Mouse (Mus musculus): Measurements from ENCODE around the gene Gp1ba. TPM values are rescaled to one million over a fixed set of nuclear protein-coding genes. Genes with fewer than 3 reads are reported as not detected.
A peak's percentile ranks its signal among the peaks of the same experiment; 100 is the strongest.

Gp1ba gene
- total and polyA plus RNA-seq, 2 experiments from 2014 or later: 0.26 TPM; not detected in 1

- H3K27ac ChIP-seq (ENCODE audit: low read depth): peak overlapping the region; percentile 100
- peak; percentile 43; the same call in 1 of the 2 replicates for TF ChIP-seq EP300 (IDR thresholded peaks at IDR 0.05; ENCODE audit: low read depth)
- TF ChIP-seq CTCF (IDR thresholded peaks at IDR 0.05; ENCODE audit: low read depth): no peak
- H3K4me1 ChIP-seq (ENCODE audit: control insufficient read depth, insufficient read depth): peaks cover 25% of the 10 kb centered on the region
- H3K27me3 ChIP-seq (ENCODE audit: control insufficient read depth, insufficient read depth, low read length): no peaks in the 10 kb centered on the region
- H3K4me3 ChIP-seq (ENCODE audit: low read depth, low read length): peak overlapping the region; percentile 96
- WGBS: under 1% methylated on average over 59 of the region's 63 CpGs
- peak overlapping the region; percentile 75 for H3K4me2 ChIP-seq (ENCODE audit: low read depth, low read length)
- DNase-seq (ENCODE audit: low spot score) (no peak), ATAC-seq (ENCODE audit: insufficient read depth, low read depth) (peak; percentile 28)
- H3K9me3 ChIP-seq (replicated peaks; ENCODE audit: control insufficient read depth, low read length): no peaks in the 10 kb centered on the region
- peak overlapping the region; percentile 99 for H3K9ac ChIP-seq (replicated peaks; ENCODE audit: low read depth, low read length)
- H3K36me3 ChIP-seq (replicated peaks; ENCODE audit: control insufficient read depth, insufficient read depth, low read length): peaks cover 43% of the 10 kb centered on the region
These were observed 14.6 kb downstream of the Gp1ba start for GRCm38 (mm10) chr11:70653345-70654197.

- Histone ChIP-seq H3K36me3 (replicated peaks; ENCODE audit: control insufficient read depth, insufficient read depth, low read length) (peaks cover 38% of the 10 kb centered on the region), H3K4me2 (ENCODE audit: low read depth, low read length) (peak within 1 kb of the TSS; percentile 75), H3K27me3 (ENCODE audit: control insufficient read depth, insufficient read depth, low read length) (no peaks in the 10 kb centered on the region), H3K4me1 (ENCODE audit: control insufficient read depth, insufficient read depth) (peaks cover 33% of the 10 kb centered on the region), H3K9ac (replicated peaks; ENCODE audit: low read depth, low read length) (peak within 1 kb of the TSS; percentile 99), H3K4me3 (ENCODE audit: low read depth, low read length) (peak within 1 kb of the TSS; percentile 96), H3K27ac (ENCODE audit: low read depth) (peak within 1 kb of the TSS; percentile 100), H3K9me3 (replicated peaks; ENCODE audit: control insufficient read depth, low read length) (no peaks in the 10 kb centered on the region)
- TF ChIP-seq CTCF (IDR thresholded peaks at IDR 0.05; ENCODE audit: low read depth) (no peak), EP300 (IDR thresholded peaks at IDR 0.05; ENCODE audit: low read depth) (no peak; the same call in 1 of the 2 replicates)
- peak; percentile 87 for DNase-seq (ENCODE audit: low spot score)
- WGBS: under 1% methylated on average over 52 of the region's 61 CpGs
- peak; percentile 42 for ATAC-seq (ENCODE audit: insufficient read depth, low read depth)
These were observed 15.4 kb downstream of the Gp1ba start, which contains the start of gene Pfn1 for GRCm38 (mm10) chr11:70654198-70654922. Gene Pfn1 (minus strand): TSS chr11:70654644.

GRCm38 (mm10) chr11:70654923-70655570 lies 16.1 kb downstream of the Gp1ba start:
- no peaks in the 10 kb centered on the region for H3K9me3 ChIP-seq (replicated peaks; ENCODE audit: control insufficient read depth, low read length)
- TF ChIP-seq EP300 (IDR thresholded peaks at IDR 0.05; ENCODE audit: low read depth): no peak; the same call in 1 of the 2 replicates
- no peak for TF ChIP-seq CTCF (IDR thresholded peaks at IDR 0.05; ENCODE audit: low read depth)
- peak overlapping the region; percentile 99 for H3K9ac ChIP-seq (replicated peaks; ENCODE audit: low read depth, low read length)
- peak overlapping the region; percentile 75 for H3K4me2 ChIP-seq (ENCODE audit: low read depth, low read length)
- peak overlapping the region; percentile 96 for H3K4me3 ChIP-seq (ENCODE audit: low read depth, low read length)
- H3K27me3 ChIP-seq (ENCODE audit: control insufficient read depth, insufficient read depth, low read length): no peaks in the 10 kb centered on the region
- peak; percentile 58 for ATAC-seq (ENCODE audit: insufficient read depth, low read depth)
- H3K27ac ChIP-seq (ENCODE audit: low read depth): peak overlapping the region; percentile 100
- peaks cover 36% of the 10 kb centered on the region for H3K4me1 ChIP-seq (ENCODE audit: control insufficient read depth, insufficient read depth)
- peaks cover 37% of the 10 kb centered on the region for H3K36me3 ChIP-seq (replicated peaks; ENCODE audit: control insufficient read depth, insufficient read depth, low read length)
- 0% methylated on average over 48 of the region's 48 CpGs for WGBS
- peak; percentile 80 for DNase-seq (ENCODE audit: low spot score)

GRCm38 (mm10) chr11:70655571-70656455 lies 16.9 kb downstream of the Gp1ba start:
- H3K27me3 ChIP-seq (ENCODE audit: control insufficient read depth, insufficient read depth, low read length): no peaks in the 10 kb centered on the region
- peak overlapping the region; percentile 96 for H3K4me3 ChIP-seq (ENCODE audit: low read depth, low read length)
- H3K36me3 ChIP-seq (replicated peaks; ENCODE audit: control insufficient read depth, insufficient read depth, low read length): peaks cover 36% of the 10 kb centered on the region
- no peaks in the 10 kb centered on the region for H3K9me3 ChIP-seq (replicated peaks; ENCODE audit: control insufficient read depth, low read length)
- peaks cover 41% of the 10 kb centered on the region for H3K4me1 ChIP-seq (ENCODE audit: control insufficient read depth, insufficient read depth)
- peak overlapping the region; percentile 75 for H3K4me2 ChIP-seq (ENCODE audit: low read depth, low read length)
- H3K9ac ChIP-seq (replicated peaks; ENCODE audit: low read depth, low read length): peak overlapping the region; percentile 99
- no peak for TF ChIP-seq CTCF (IDR thresholded peaks at IDR 0.05; ENCODE audit: low read depth)
- TF ChIP-seq EP300 (IDR thresholded peaks at IDR 0.05; ENCODE audit: low read depth): peak; percentile 39; the same call in 1 of the 2 replicates
- DNase-seq (ENCODE audit: low spot score) (no peak), ATAC-seq (ENCODE audit: insufficient read depth, low read depth) (no peak)
- WGBS: under 1% methylated on average over 61 of the region's 61 CpGs
- peak overlapping the region; percentile 100 for H3K27ac ChIP-seq (ENCODE audit: low read depth)

Data from heart, postnatal 0 days (tissue).